Mouse (Mus musculus) right cerebral cortex, adult 2 months (tissue): ENCODE results near the gene Psmb5.

Experiments
- DNase-seq, 2 experiments: peaks; one replicate each; pipeline ENCODE4 v3.0.0; 2021 to 2022; ENCODE audit warnings: low spot score in 2 of 2

Gene Psmb5

GRCm38 (mm10) chr14:54592319-54592934 is 25.4 kb downstream of the Psmb5 start:
- DNase-seq: peak; percentile 59 to 65

GRCm38 (mm10) chr14:54591056-54591455 is 26.8 kb downstream of the Psmb5 start:
- no peak for DNase-seq

- peak; percentile 48 to 52 for DNase-seq
These were observed 34.0 kb downstream of the Psmb5 start for GRCm38 (mm10) chr14:54583681-54584338.

GRCm38 (mm10) chr14:54582536-54582935 is 35.3 kb downstream of the Psmb5 start:
- no peak for DNase-seq

DNA sequence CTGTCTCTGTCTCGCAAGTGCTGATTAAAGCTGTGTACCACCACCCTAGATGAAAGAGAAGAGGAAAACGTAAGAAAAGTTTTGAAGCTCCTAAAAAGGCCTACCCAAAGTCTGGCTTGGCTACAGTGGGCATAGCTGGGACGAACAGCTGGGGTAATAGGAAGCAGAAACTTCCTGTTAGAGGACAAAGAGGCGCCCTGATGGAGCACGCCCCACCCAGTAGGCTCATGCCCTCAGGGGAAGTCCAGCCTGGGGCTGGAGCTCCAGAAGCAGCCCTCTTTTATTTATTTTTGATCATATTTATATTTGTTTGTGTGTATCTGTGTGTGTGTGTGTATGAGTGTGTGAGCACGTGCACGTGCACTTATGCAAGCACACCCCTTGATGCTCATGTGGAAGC is 38.2 kb downstream of the Psmb5 start:
- no peak for DNase-seq

DNA sequence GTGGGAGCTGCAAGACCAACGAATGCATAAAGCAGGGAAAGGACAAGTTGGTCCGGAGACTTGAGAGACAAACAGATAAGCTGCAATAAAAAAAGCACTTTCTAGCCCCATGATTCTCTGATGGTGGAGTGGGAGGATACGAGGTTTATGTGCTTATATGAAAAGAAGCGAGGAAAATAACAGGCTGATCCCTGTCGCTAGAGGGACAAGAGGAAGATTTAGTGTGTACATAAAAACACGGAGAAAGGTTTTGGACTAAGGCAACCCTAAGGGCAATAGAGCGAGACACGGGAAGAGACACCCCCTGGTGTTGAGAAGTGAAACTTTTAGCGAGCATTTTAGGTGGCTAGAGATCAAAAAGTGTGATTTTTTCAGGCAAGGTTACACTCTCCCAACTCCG is 39.8 kb downstream of the Psmb5 start:
- peak in 1 of 2 experiments; percentile 27 for DNase-seq

- DNase-seq: peak; percentile 68 to 71
These were observed 40.5 kb downstream of the Psmb5 start, which contains the start of gene Ajuba for GRCm38 (mm10) chr14:54577089-54577982. TSS of gene Ajuba (minus strand) at chr14:54577558.

GRCm38 (mm10) chr14:54576241-54577088 is 41.4 kb downstream of the Psmb5 start:
- no peak for DNase-seq

- no peak for DNase-seq
These were observed 42.2 kb downstream of the Psmb5 start for GRCm38 (mm10) chr14:54575631-54576030.

GRCm38 (mm10) chr14:54575031-54575430 is 42.8 kb downstream of the Psmb5 start:
- DNase-seq: no peak

- no peak for DNase-seq
These were observed 43.6 kb downstream of the Psmb5 start for GRCm38 (mm10) chr14:54574253-54574652.

DNA sequence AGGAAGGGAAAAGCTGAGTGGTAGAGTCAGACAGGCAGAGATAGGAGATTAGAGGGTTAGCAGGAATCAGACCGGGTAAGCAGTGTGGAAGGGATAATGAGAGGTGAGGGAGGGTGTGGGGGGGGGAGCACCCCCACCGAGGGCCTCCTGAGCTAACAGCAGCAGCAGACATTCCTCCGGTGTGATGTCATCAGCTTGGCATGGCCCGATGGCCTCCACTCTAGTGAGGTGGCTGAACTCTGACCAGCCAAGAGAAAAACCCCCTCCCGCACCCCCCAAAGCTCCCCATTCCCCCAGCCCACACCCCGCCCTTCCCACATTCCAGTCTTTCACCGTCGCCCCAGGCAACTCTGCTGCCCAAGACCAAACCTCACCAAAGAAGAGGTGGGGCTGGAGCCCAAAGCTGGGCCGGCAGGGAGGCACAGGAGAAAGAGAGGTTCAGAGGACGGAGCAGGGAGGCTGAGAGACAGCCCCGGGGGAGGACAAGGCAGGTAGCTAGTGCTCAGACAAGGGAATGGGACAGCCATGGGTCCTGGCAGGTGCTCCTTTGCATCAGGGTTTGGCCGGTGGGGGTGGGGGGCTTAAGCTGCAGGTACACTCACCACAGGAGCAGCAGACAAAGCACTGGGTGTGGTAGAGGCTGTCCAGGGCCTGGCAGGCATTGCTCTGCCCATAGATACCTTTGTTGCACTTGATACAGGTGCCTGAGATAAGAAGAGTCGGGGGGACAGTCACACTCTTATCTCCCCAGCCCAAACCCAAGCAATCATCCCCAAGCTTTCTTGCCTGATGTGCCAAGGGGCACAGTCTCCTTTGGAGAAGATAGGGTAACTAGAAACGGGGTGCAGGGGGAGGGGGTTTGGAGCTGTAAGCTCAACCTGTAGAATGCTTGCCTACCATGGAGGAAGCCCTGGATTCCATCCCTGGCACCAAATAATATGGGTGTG is 44.8 kb downstream of the Psmb5 start:
- DNase-seq: no peak

GRCm38 (mm10) chr14:54572122-54572521 is 45.7 kb downstream of the Psmb5 start:
- DNase-seq: no peak

- no peak for DNase-seq
These were observed 48.1 kb downstream of the Psmb5 start for GRCm38 (mm10) chr14:54569451-54570392.

DNA sequence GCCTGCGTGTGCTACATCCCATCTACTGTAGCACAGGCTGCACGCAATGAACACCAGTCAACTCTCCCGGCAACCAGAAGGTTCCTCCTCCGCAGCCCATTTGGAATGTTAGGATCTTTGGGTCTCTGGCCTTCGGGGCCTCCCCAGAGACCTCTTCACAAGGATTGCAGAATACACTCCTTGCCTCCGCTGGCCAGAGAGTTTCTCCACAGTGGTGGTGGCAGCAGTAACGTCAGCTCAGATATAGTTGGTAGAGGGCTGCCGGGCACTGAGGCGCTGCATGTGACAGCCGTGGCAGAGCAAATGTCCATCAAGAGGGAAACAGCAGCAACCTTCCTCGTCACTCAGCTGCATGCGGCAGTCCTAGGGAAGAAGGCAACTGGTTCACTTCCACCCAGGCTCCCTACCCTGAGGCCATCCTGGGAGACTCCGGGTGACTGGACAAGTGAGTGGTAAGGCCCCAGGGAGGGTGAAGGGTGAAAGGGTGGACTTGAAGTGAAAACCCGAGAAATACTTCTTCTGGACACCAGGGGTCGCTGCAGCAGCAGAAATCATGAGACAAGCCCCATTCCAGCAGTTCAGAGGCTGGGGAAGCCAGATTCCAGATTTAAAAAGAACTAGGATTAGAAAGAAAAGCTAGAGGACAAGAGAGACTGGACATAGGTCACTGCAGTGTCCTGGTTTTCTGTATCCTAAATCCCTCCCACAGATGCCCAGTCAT is 49.0 kb downstream of the Psmb5 start:
- peak; percentile 75 to 83 for DNase-seq
